Mouse (Mus musculus) urinary bladder, adult 18-20 months (tissue): Measurements from ENCODE around the gene Grhl1.

Experiments used
- DNase-seq, 2 experiments: peaks; one replicate each; pipeline ENCODE4 v3.0.0; 2022; ENCODE audit warnings: low spot score in 2 of 2, mixed read lengths in 2 of 2

Grhl1 gene

GRCm38 (mm10) chr12:24644125-24644571 lies 72.1 kb downstream of the Grhl1 start:
- no peak for DNase-seq

- DNase-seq: no peak
These were observed 73.8 kb downstream of the Grhl1 start for GRCm38 (mm10) chr12:24645901-24646300.

- no peak for DNase-seq
These were observed 76.0 kb downstream of the Grhl1 start for GRCm38 (mm10) chr12:24648094-24648493.

- no peak for DNase-seq
These were observed 78.5 kb downstream of the Grhl1 start for GRCm38 (mm10) chr12:24650415-24651062.

- DNase-seq: peak; percentile 96 to 99
These were observed 79.0 kb downstream of the Grhl1 start, which contains the start of gene Klf11 for GRCm38 (mm10) chr12:24651063-24651557. TSS of gene Klf11 (plus strand) at chr12:24651274.

- peak; percentile 97 to 98 for DNase-seq
These were observed 79.7 kb downstream of the Grhl1 start for GRCm38 (mm10) chr12:24651642-24652342.

GRCm38 (mm10) chr12:24654065-24654862 lies 82.2 kb downstream of the Grhl1 start:
- DNase-seq: no peak

GRCm38 (mm10) chr12:24656436-24656835 lies 84.4 kb downstream of the Grhl1 start:
- DNase-seq: no peak

- no peak for DNase-seq
These were observed 86.9 kb downstream of the Grhl1 start for GRCm38 (mm10) chr12:24658998-24659397.

GRCm38 (mm10) chr12:24659923-24660322 lies 87.8 kb downstream of the Grhl1 start:
- no peak for DNase-seq

- DNase-seq: no peak
These were observed 89.0 kb downstream of the Grhl1 start for GRCm38 (mm10) chr12:24661100-24661499.

- DNase-seq: no peak
These were observed 90.0 kb downstream of the Grhl1 start for GRCm38 (mm10) chr12:24662131-24662530.
